Mouse (Mus musculus) forebrain, embryonic 13.5 days (tissue): ENCODE data around the gene Fam110a. TPM values are rescaled to one million over a fixed set of nuclear protein-coding genes. Genes with fewer than 3 reads are reported as not detected.

Experiments used
- ATAC-seq: fragments of 200-750 bp; cut with Nextera tagmentation; 2 replicates; pipeline ENCODE4 v1.8.0; 2017
- H3K27ac ChIP-seq: fragments of 300-500 bp; sonication (generic); 2 replicates; pipeline ENCODE4 v1.5.1; 2015; ENCODE audit warnings: inconsistent platforms, mild to moderate bottlenecking, moderate library complexity
- H3K27me3 ChIP-seq: fragments of 300-500 bp; sonication (generic); 2 replicates; pipeline ENCODE4 v1.6.1; 2015; ENCODE audit warnings: mild to moderate bottlenecking, inconsistent platforms
- H3K36me3 ChIP-seq: fragments of 300-500 bp; sonication (generic); 2 replicates; pipeline ENCODE4 v1.6.1; 2015; ENCODE audit warnings: mild to moderate bottlenecking, inconsistent platforms; ENCODE audit not compliant: poor library complexity, severe bottlenecking
- H3K4me1 ChIP-seq: fragments of 300-500 bp; sonication (generic); 2 replicates; pipeline ENCODE4 v1.6.1; 2015; ENCODE audit warnings: inconsistent platforms
- H3K4me2 ChIP-seq: fragments of 300-500 bp; sonication (generic); 2 replicates; pipeline ENCODE4 v1.6.1; 2015; ENCODE audit warnings: inconsistent platforms, mild to moderate bottlenecking, moderate library complexity
- H3K4me3 ChIP-seq: fragments of 300-500 bp; sonication (generic); 2 replicates; pipeline ENCODE4 v1.5.1; 2015; ENCODE audit warnings: mild to moderate bottlenecking, inconsistent platforms
- H3K9ac ChIP-seq: fragments of 300-500 bp; sonication (generic); 2 replicates; pipeline ENCODE4 v1.6.1; 2015; ENCODE audit warnings: mild to moderate bottlenecking, inconsistent platforms
- H3K9me3 ChIP-seq: fragments of 300-500 bp; sonication (generic); replicated peaks from 2 replicates; pipeline ENCODE4 v1.6.1; 2016; ENCODE audit warnings: inconsistent platforms
- WGBS: fragments of 180-500 bp; shearing (Covaris S2); methylation state at CpG from one replicate; pipeline ENCODE4 v1.1.7; 2015; 5-methylcytosine and 5-hydroxymethylcytosine counted together
- polyA plus RNA-seq: library from polyadenylated mRNA; unstranded; fragments of >200 nt; fragmentation: Nextera tagmentation; extraction: Ambion mirVana; gene quantifications from 2 replicates; pipeline ENCODE4 v1.2.1, GENCODE M21; 2015

Gene Fam110a
- polyA plus RNA-seq, 1 experiment from 2014 or later, result 88.9 TPM

DNA sequence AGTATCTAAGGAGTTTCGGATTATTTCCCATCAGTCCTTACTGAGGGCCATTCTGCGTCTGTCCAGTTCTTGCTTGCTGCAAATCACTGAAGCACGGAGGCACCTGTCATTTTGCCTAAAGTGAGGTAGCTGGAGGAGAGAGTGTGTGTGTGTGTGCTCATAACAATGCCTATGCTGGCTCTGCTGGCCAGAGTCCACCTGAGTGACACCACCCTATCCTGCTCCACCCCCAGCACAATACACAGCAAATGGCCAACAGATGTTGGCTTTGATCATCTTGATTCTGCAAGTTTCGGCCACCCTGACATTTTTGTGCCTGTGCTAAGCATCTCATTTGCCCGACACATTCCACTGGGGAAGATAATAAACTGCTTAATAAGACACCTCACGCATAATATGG, 1.5 kb downstream of the Fam110a start:
- Histone ChIP-seq H3K27me3 (0 out of 2 replicates have a peak, but pooled peaks cover 6% of the 10 kb centered on the region), H3K9ac (peak overlapping the region; percentile 81), H3K9me3 (no peaks in the 10 kb centered on the region), H3K4me2 (peak overlapping the region; percentile 82), H3K4me1 (peaks cover 58% of the 10 kb centered on the region), H3K27ac (0 out of 2 replicates have a peak overlapping the region, but pooled peaks have one; percentile 0), H3K36me3 (peaks cover 13% of the 10 kb centered on the region; the same call in 1 of the 2 replicates), H3K4me3 (peak overlapping the region; percentile 61)
- ATAC-seq, result no peak
- 72% methylated on average over 6 of the region's 6 CpGs for WGBS

DNA sequence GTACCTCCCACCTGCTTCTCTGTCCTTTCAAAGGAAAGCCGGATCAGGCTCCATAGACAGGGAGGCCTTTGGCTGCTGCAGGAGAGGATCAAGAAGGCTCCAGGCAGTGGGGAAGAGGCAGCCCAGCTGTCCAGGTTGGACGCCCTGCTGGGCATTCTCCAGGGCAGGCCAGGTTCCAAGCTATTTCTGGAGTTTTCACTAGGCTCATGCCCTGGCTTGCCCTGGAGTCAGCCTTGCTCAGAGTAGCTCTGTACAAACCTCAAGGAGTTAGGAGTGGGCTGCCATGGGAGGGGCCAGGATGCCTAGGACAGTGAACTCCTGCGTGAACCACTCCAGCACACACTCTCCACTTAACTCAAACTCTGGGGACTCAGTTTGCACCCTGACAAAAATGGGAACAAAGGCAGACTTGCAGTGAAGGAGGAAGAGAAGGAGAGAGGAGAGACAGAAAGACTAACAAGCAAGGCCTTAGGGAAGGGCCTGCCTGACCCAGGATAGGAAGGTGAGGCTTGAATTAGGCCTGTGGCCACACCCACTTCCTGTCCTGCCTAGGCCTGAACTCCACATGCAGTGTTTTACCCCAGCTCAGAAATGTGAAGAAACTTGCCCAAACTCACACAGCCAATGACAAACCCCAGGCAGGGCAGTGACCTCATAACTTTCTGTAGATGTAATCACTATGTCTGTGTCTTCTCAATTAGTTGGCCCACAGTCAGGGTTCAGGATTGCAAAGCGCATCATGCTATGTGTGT, 2.2 kb downstream of the Fam110a start:
- H3K27ac ChIP-seq, result peak overlapping the region; percentile 8; the same call in 1 of the 2 replicates
- H3K4me2 ChIP-seq, result peak overlapping the region; percentile 82
- peaks cover 13% of the 10 kb centered on the region; the same call in 1 of the 2 replicates for H3K36me3 ChIP-seq
- 82% methylated on average over 4 of the region's 4 CpGs for WGBS
- peak overlapping the region; percentile 50 for H3K9ac ChIP-seq
- H3K4me1 ChIP-seq, result peaks cover 64% of the 10 kb centered on the region
- H3K27me3 ChIP-seq, result 0 out of 2 replicates have a peak, but pooled peaks cover 6% of the 10 kb centered on the region
- no peak for ATAC-seq
- H3K9me3 ChIP-seq, result no peaks in the 10 kb centered on the region
- peak overlapping the region; percentile 61; the same call in 1 of the 2 replicates for H3K4me3 ChIP-seq

DNA sequence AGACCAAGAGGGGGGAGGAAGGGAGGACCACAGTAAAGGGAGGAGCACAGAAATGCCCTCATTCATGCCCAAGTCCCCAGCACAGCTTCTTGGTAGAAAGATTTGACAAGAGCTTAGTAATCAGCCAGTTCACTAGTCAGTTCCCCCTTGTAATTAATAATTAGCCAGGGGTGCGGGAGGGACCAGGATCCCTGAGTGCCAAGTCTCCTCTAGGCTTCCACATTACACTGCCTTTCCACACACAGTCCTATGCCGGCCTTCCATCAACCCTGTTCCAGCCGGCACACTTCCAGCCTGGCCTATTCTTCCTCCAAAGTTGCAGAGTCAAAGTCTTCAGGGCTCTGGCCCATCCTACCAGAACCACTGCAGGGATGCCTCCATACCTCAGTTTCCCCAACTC, 4.0 kb downstream of the Fam110a start:
- 87% methylated on average over 3 of the region's 3 CpGs for WGBS
- peak overlapping the region; percentile 16; the same call in 1 of the 2 replicates for H3K9ac ChIP-seq
- no peak overlapping the region for H3K27ac ChIP-seq
- no peaks in the 10 kb centered on the region for H3K9me3 ChIP-seq
- no peak overlapping the region for H3K4me3 ChIP-seq
- peaks cover 13% of the 10 kb centered on the region; the same call in 1 of the 2 replicates for H3K36me3 ChIP-seq
- H3K4me1 ChIP-seq, result peaks cover 81% of the 10 kb centered on the region
- ATAC-seq, result no peak
- no peak overlapping the region for H3K4me2 ChIP-seq
- H3K27me3 ChIP-seq, result 0 out of 2 replicates have a peak, but pooled peaks cover 6% of the 10 kb centered on the region

DNA sequence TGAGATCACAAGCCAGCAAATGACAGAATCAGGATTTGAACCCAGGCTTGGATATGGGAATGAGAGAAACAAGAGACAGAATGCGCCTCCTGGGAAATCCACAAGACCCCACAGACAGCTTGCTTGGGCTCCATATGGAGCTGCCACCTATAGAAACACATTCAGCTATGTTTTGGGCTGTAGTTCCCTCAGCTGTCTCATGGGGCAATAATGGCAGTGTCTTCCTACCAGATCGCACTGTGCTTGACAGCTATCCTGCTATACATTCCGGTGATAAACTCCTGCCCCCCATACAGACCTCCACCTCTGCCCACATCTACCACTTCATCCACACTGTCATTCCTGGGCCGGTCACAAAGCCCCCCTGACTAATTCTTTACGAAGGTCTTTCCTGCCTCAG, 4.7 kb downstream of the Fam110a start:
- ATAC-seq, result no peak
- WGBS, result 91% methylated on average over 5 of the region's 5 CpGs
- no peak overlapping the region for H3K4me2 ChIP-seq
- peaks cover 84% of the 10 kb centered on the region for H3K4me1 ChIP-seq
- peaks cover 16% of the 10 kb centered on the region; the same call in 1 of the 2 replicates for H3K36me3 ChIP-seq
- H3K27ac ChIP-seq, result no peak overlapping the region
- 0 out of 2 replicates have a peak, but pooled peaks cover 6% of the 10 kb centered on the region for H3K27me3 ChIP-seq
- no peaks in the 10 kb centered on the region for H3K9me3 ChIP-seq
- H3K9ac ChIP-seq, result no peak overlapping the region
- no peak overlapping the region for H3K4me3 ChIP-seq

DNA sequence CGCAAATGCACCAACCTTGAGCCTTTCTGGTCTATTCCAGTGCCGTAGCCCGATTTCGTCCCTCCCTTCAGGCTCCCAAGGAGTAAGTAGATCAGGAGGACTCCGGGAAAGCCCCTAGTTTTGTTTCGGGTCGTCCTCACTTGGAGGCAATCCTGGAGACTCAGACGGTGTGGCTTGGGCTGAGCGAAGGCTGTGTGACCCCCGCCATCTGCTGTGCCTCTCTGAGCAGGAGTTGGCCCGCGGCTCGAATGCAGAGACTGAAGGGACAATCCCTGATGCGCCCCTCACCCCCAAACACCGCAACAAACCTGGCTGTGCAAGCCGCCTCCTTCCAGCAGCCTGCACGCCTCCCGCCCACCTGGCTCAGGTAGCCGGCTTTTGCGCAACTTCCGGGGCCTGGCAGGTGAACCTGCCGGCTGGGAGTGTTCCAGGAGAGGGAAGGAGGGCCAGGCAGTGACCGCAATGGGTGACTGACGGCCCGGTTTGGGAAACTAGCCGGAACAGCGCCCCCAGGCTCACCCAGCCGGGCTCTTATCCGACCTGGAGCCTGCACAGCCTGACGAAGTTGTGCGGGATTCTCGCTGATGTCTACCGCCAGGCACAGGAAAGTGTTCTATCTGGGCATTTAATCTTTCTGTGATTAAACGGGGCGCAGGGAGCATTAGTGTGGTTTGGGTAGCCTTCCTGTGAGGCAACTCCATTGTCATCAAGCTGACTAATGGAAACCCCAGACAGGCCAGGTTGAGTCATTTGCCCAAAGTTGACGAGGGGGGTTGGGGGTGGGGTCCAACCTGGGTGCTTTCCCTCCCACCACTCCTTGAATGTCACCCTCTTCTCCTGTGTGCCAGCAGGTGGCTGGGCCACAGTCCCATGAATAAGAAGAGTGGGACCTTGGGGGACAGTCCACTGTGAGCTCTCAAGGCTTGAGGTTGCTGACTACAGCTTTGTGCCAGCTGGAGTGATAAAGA, 6.1 kb downstream of the Fam110a start:
- H3K4me1 ChIP-seq, result peaks cover 88% of the 10 kb centered on the region
- H3K4me2 ChIP-seq, result peak overlapping the region; percentile 65
- H3K4me3 ChIP-seq, result peak overlapping the region; percentile 31
- no peak for ATAC-seq
- H3K27me3 ChIP-seq, result 0 out of 2 replicates have a peak, but pooled peaks cover 6% of the 10 kb centered on the region
- peaks cover 30% of the 10 kb centered on the region for H3K36me3 ChIP-seq
- H3K27ac ChIP-seq, result peak overlapping the region; percentile 79
- peak overlapping the region; percentile 54 for H3K9ac ChIP-seq
- 5% methylated on average over 36 of the region's 36 CpGs for WGBS
- no peaks in the 10 kb centered on the region for H3K9me3 ChIP-seq

DNA sequence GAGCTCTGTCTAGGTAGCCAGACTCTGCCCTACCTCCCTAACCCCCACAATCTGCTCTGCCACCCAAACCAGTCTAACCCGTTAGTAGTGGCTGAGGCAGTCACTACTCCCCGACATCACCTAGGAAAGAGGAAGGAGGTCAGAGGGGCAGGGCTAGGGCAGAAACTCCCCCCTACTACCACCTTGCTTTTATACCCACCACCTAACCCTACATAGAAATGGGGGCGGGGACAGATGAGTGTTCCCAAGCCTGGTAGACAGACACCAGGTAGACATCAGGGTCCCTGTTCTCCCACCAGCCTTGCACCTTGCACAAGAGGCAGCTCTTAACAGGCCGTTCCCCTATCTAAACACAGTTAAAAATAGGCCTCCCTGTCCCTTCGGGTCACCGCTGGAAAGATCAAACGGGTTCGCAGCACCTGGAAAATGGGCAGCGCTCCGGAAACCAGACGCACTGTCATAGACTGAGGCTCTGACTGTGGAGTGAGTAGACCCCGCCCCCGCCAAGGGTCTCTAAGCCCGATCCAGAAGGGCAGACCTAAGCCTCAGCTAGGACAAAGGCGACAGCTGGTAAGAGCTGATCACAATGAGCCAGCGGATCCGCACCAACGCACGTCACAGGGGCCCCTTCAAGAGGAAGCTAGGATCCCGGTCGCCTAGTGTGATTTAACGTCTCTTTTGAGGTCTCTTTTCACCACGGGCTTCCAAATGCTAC, 7.0 kb downstream of the Fam110a start:
- Histone ChIP-seq H3K4me1 (peaks cover 88% of the 10 kb centered on the region), H3K9ac (peak overlapping the region; percentile 54), H3K27ac (peak overlapping the region; percentile 79), H3K4me3 (peak overlapping the region; percentile 31), H3K36me3 (peaks cover 38% of the 10 kb centered on the region), H3K4me2 (peak overlapping the region; percentile 65), H3K9me3 (no peaks in the 10 kb centered on the region), H3K27me3 (0 out of 2 replicates have a peak, but pooled peaks cover 6% of the 10 kb centered on the region)
- ATAC-seq, result peak; percentile 44
- WGBS, result 9% methylated on average over 23 of the region's 23 CpGs

DNA sequence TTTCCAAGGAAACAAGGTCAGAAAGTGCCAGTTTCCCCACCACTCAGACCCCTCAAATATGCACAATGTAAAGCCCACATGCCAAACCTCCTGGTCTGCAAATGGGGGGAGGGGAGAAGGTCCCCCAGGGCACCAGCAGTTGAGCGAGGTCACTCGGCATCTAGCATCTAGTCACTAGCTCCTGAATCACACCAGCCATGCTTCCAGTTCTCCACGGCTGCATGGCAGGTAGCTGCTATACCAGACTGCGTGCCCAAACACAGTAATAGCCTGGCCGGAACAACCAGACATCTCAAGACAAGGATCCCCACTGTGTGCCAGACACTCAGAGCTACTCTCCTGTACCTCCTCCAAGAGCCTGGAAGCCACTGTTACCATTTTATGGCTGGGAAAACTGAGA, 8.3 kb downstream of the Fam110a start:
- H3K4me2 ChIP-seq, result peak overlapping the region; percentile 81; the same call in 1 of the 2 replicates
- H3K4me3 ChIP-seq, result no peak overlapping the region
- H3K4me1 ChIP-seq, result peaks cover 88% of the 10 kb centered on the region
- no peak overlapping the region for H3K9ac ChIP-seq
- ATAC-seq, result no peak
- H3K27me3 ChIP-seq, result 0 out of 2 replicates have a peak, but pooled peaks cover 6% of the 10 kb centered on the region
- 92% methylated on average over 5 of the region's 5 CpGs for WGBS
- H3K36me3 ChIP-seq, result peaks cover 34% of the 10 kb centered on the region
- H3K27ac ChIP-seq, result no peak overlapping the region; the same call in 1 of the 2 replicates
- H3K9me3 ChIP-seq, result no peaks in the 10 kb centered on the region

DNA sequence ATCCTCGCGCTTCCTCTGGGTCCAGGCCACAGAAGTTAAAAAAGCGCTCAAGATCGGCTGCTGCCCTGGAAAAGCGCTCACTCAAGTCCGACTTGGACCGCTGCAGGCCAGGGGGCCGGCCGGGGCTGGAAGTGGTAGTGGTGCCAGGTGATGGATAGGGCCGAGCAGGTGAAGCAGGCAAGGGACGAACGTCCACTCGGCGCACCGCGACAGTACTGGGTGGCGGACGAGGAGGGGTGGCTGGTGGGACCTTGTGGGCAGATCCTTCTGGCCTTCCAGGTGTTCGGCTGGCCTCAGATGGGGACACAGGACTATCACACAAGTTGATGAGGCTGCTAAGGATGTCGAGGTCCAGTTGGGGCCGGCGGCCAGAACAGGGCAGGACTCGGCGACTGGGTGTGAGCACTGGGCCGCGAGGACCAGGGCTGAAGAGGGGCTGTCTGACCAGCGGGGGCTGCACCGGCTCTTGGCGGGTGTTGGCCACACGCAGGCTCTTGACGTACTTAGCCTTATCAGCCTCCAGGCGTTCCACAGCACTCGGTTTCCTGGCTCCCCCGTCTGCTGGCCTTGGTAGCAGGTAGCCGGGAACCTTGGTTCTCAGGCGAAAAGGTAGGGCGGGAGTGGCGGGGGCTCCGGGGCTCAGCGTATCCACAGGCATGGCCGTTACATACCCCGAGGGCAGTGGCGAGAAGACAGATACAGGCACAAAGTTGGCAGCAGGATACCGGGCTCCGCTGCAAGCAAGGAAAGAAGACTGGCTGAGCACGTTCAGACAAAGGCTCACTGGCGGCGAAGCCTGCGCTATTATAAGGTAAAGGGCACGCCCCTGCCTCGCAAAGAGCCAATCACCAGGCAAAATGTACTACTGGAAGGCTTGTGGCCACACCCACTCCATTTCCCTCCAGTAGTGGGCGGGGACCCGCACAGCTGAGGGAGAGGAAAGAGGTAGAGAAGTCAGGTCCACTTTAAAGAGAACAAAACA, 9.5 kb downstream of the Fam110a start:
- Histone ChIP-seq H3K4me1 (peaks cover 87% of the 10 kb centered on the region), H3K9ac (peak overlapping the region; percentile 86), H3K27ac (peak overlapping the region; percentile 91), H3K36me3 (peaks cover 27% of the 10 kb centered on the region), H3K4me3 (peak overlapping the region; percentile 48), H3K27me3 (0 out of 2 replicates have a peak, but pooled peaks cover 6% of the 10 kb centered on the region), H3K4me2 (peak overlapping the region; percentile 81), H3K9me3 (no peaks in the 10 kb centered on the region)
- WGBS, result 43% methylated on average over 53 of the region's 53 CpGs
- ATAC-seq, result peak; percentile 92

DNA sequence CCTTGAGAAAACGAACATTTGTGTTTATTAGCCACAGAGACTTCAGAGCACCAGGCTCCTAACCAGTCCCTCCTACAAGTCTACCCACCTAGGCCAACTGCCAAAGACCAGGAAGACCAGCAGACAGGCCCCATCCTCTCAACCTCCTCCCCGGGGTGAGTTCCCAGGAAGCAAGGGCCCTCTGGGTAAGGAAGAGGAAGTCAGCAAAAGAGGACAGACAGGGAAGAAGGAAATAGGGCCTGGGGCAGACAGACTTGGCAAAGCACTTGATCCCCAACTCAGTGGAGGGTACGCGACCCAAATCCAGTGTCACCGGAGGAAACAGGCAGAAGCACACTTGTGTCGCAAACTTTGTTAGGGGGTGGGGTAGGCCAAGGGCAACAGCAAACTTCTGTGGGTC, 10.6 kb downstream of the Fam110a start:
- WGBS, result 96% methylated on average over 6 of the region's 6 CpGs
- Histone ChIP-seq H3K27me3 (0 out of 2 replicates have a peak, but pooled peaks cover 6% of the 10 kb centered on the region), H3K36me3 (peaks cover 27% of the 10 kb centered on the region), H3K4me3 (peak overlapping the region; percentile 48), H3K9ac (peak overlapping the region; percentile 37; the same call in 1 of the 2 replicates), H3K9me3 (no peaks in the 10 kb centered on the region), H3K27ac (peak overlapping the region; percentile 51; the same call in 1 of the 2 replicates), H3K4me1 (peaks cover 88% of the 10 kb centered on the region), H3K4me2 (peak overlapping the region; percentile 81)
- no peak for ATAC-seq

DNA sequence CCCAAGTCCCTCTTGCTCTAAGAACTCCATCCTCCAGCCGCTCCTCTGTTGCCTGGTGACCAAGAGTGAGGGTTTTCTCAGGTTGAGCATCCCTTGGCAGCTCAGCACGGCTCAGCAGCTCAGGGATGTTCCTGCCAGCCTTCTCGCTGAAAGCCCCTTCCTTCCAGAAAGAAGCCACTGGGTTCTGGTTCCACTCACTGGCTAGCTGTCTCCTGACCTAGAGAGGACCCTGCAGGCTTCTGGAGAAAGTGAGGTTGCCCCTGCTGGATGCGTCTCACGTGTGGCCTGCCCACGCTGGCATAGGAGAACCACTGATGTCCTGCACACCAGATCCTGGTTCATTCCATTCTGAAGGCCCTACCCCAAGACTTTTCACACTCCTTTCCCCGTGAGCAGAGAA, 11.0 kb downstream of the Fam110a start:
- Histone ChIP-seq H3K9me3 (no peaks in the 10 kb centered on the region), H3K27me3 (0 out of 2 replicates have a peak, but pooled peaks cover 2% of the 10 kb centered on the region), H3K27ac (peak overlapping the region; percentile 51; the same call in 1 of the 2 replicates), H3K36me3 (peaks cover 27% of the 10 kb centered on the region), H3K4me3 (peak overlapping the region; percentile 48), H3K4me1 (peaks cover 88% of the 10 kb centered on the region), H3K9ac (peak overlapping the region; percentile 37; the same call in 1 of the 2 replicates), H3K4me2 (peak overlapping the region; percentile 81)
- 88% methylated on average over 7 of the region's 7 CpGs for WGBS
- ATAC-seq, result no peak
